Mouse (Mus musculus): ENCODE measurements around the gene Vcp.

GRCm38 (mm10) chr4:43037860-43038566 lies 37.7 kb upstream of the Vcp start:
- no peak for TF ChIP-seq CTCF (IDR thresholded peaks at IDR 0.05; ENCODE audit: borderline replicate concordance, insufficient read depth, low read length)
- TF ChIP-seq POLR2A (IDR thresholded peaks at IDR 0.05; ENCODE audit: low read depth, low read length), result no peak
